In the genomic region with DNA sequence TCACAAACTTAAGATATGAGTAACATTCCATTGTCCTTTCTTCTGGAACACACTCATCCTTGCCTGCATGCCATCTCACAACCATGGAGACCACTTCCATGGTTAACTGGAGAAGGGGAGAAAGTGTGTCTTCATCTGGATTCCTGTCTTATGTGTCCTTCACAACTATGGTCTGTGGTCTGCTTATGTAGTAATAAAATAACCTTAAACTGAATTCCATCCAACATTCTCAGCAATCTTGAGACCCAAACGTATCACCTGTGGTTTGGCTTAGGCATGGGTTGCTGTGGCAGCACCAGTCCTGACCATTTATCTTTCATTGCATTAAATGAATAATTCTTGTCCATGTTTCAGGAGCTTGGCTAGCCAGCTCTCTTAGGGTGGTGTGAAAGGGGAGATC, we compare ENCODE assay signal across 18 mouse cellular contexts.
"Had no signal": no experiment of that assay in that cellular context is flagged by ENCODE, and none has a peak within 500 bp of the region (broad histone marks: within the 10 kb centered on the region; RNA-seq: fewer than 3 reads in every experiment).

No protein-coding gene starts in this region.

- H3K36me3 ChIP-seq: limb, embryonic 12.5 days; limb, embryonic 15.5 days; midbrain, embryonic 12.5 days; midbrain, embryonic 15.5 days; stomach, embryonic 15.5 days had no signal

- ATAC-seq: liver, postnatal 0 days; lung, postnatal 0 days; midbrain, embryonic 15.5 days had no signal

- H3K27ac ChIP-seq: limb, embryonic 12.5 days; limb, embryonic 15.5 days; liver, embryonic 14.5 days; macrophage; midbrain, embryonic 12.5 days; midbrain, embryonic 15.5 days; stomach, embryonic 15.5 days had no signal

- H3K4me1 ChIP-seq: limb, embryonic 12.5 days; limb, embryonic 15.5 days; midbrain, embryonic 12.5 days; midbrain, embryonic 15.5 days; stomach, embryonic 15.5 days had no signal

- H3K4me3 ChIP-seq: limb, embryonic 12.5 days; limb, embryonic 15.5 days; midbrain, embryonic 12.5 days; midbrain, embryonic 15.5 days; stomach, embryonic 15.5 days had no signal

- H3K9ac ChIP-seq: limb, embryonic 12.5 days; limb, embryonic 15.5 days; liver, embryonic 14.5 days; liver, postnatal 0 days; lung, embryonic 14.5 days; midbrain, embryonic 12.5 days; midbrain, embryonic 15.5 days; stomach, embryonic 15.5 days had no signal

- H3K9me3 ChIP-seq: limb, embryonic 12.5 days; limb, embryonic 15.5 days; midbrain, embryonic 12.5 days; midbrain, embryonic 15.5 days; stomach, embryonic 15.5 days had no signal

- DNase-seq: kidney, adult 2 months; kidney, postnatal 10 days; kidney, postnatal 36 days; left cerebral cortex, postnatal 4 days; liver, postnatal 0 days; lung, embryonic 14.5 days; right cerebral cortex, postnatal 4 days; thymus, adult 18-20 months; thymus, postnatal 36 days had no signal

- H3K4me2 ChIP-seq: limb, embryonic 12.5 days; limb, embryonic 15.5 days; liver, embryonic 11.5 days; lung, embryonic 14.5 days; midbrain, embryonic 12.5 days; midbrain, embryonic 15.5 days; stomach, embryonic 15.5 days had no signal

- H3K27me3 ChIP-seq: limb, embryonic 12.5 days; limb, embryonic 15.5 days; midbrain, embryonic 12.5 days; midbrain, embryonic 15.5 days; stomach, embryonic 15.5 days had no signal
